Mouse (Mus musculus) v-Abl transformed pro-B cells (cell line): ENCODE results near the gene Aars.

Experiments used
- in situ Hi-C, 2 experiments: fragments of 400-800 bp; cut with MboI; formaldehyde crosslinking; loops; one replicate each; pipeline ENCODE4 v1.15.1; 2025; ENCODE audit not compliant: unreplicated experiment in 2 of 2

The Aars gene

DNA sequence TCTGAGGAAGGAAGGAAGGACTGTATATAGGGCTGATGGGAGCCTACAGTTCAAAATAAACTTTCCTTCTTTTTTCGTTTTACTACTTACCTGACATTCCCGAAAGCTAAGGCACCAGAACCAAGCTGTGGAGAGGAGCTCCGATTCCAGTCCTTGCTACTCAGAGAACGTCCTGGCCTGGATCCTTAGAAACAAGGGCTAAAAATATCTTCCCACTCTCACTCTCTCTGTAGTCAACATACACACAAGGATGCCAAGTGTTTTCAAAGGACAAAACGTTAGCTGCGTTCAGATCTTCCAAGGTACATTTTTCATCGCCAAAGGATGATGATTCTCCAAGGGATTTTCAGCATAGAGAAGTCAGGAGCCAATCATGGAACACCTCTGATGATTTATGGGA lies 58.8 kb downstream of the Aars start:
- in situ Hi-C loops = loop anchor here in 1 of 2 experiments (25.0 kb wide), 1 partner anchor 454 kb away; no protein-coding TSS in a partner anchor

DNA sequence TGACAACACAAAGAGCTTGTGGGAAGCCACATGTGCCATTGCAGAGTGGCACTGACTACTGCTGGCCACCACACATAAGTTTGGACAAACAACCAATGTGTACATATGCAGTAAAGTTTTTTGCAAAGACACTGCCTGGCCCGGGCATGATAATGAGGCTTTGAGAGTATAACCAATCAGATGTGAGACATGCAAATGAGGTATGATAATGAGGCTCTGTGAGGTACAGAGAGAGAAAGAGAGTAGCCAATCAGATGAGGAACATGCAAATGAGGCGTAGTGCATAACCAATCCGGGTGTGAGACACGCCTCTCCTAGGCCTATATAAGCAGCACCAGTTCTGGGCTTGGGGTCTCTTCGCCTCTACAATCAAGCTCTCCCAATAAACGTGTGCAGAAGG lies 59.4 kb downstream of the Aars start, which contains the start of gene Clec18a:
TSS of gene Clec18a (minus strand) at position 101 of the 400 bp plus-strand sequence.
- in situ Hi-C loops = loop anchor here in 1 of 2 experiments (25.0 kb wide), 1 partner anchor 455 kb away; no protein-coding TSS in a partner anchor

DNA sequence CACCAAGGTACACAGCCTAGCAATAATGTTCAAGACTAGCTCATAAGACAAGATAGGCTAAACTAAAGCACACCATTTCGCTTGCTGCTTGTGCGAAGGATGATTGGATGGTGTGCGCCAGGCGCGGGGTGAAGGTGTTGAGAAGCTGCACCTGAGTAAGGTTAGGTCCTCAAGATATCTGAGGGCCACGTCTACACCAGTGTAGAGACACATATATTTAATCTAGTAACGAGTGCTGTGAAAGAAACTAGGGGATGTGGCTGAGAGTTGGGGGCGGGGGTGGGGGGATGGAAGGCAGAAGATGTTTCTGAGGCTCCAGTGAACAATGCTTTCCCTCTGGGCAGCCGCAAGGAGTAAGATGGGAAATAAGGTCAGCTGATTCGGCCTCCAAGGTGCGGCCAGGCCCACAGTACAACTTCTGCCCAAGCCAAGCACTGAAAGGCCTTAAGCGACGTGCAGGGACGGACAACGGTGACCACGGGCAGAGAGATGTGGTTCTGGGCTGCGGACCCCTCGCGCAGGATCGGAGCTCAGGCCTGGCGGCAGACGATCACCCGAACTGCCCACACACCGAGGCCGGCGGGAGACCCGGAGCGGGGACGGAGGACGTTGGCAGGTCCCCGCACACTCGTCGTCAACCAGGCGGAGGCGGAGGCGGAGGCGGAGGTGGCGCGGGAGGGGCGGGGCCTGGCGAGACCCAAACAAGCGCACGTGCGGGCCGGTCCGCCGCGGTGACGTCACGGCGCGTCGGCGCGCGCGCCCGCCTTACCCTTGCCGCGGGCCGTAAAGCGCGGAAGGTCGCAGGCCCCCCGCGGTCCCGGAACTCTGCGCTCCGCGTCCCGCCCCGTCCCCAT lies 61.1 kb downstream of the Aars start, which contains the start of gene Pdpr:
TSS of gene Pdpr (plus strand) at position 766 of the 854 bp plus-strand sequence.
- in situ Hi-C loops = loop anchor here in 1 of 2 experiments (25.0 kb wide), 1 partner anchor 457 kb away; no protein-coding TSS in a partner anchor

DNA sequence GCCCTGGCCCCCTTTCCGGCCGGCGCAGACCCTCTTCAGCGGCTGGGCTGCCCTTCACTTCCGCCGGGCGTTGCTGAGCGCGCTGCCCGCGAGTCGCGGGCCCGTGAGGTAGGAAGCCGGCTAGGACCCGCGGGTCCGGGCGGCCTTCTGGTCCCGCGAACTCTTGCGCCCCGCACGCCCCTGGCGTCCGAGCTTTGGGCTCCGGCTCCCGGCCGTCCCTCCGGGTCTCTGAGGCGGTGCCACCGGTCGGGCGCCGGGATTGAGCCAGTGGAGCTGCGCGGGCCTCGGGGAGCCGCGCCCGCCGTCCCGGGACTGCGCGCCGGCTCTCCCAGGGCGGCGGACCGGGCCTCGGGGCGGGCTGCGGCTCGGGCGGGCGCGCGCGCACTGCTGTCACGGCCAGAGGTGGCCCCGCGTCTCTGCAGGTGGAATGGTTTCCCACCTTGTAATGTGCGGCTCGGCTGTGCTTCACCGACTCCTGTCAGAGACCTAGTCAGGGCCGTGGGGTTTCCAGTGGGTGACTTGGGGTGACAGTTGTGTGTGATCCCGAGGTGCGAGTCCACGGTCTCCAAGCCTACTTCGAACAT lies 61.9 kb downstream of the Aars start:
- in situ Hi-C loops = loop anchor here (5.0 to 25.0 kb wide), 2 partner anchors 52 to 458 kb away; no protein-coding TSS in a partner anchor
